Mouse (Mus musculus) erythroblast, embryonic 14.5 days (primary cell): ENCODE measurements at regions not wholly inside any gene's neighbourhood (a gene's known extent, or its start where the extent isn't known, plus 50 kb on each side); places are given as distances from the start of the nearest gene placed in this dataset.

Source experiments
- H3K27me3 ChIP-seq: 2 replicates; pipeline ENCODE4 v1.6.1; 2012; ENCODE audit warnings: inconsistent platforms; ENCODE audit not compliant: control insufficient read depth
- H3K36me3 ChIP-seq: 2 replicates; pipeline ENCODE4 v1.6.1; 2012; ENCODE audit warnings: mild to moderate bottlenecking, inconsistent platforms; ENCODE audit not compliant: control insufficient read depth
- H3K4me1 ChIP-seq: 2 replicates; pipeline ENCODE4 v1.6.1; 2012; ENCODE audit warnings: inconsistent platforms; ENCODE audit not compliant: control insufficient read depth
- H3K4me3 ChIP-seq: replicated peaks from 2 replicates; pipeline ENCODE3; 2012; ENCODE audit warnings: moderate library complexity, mild to moderate bottlenecking, inconsistent platforms
- H3K9me3 ChIP-seq: 2 replicates; pipeline ENCODE4 v1.6.1; 2012; ENCODE audit warnings: low read length, inconsistent platforms, mixed read lengths; ENCODE audit not compliant: control insufficient read depth
- GATA1 ChIP-seq: IDR thresholded peaks from 2 replicates; pipeline ENCODE4 v1.6.1; 2012; ENCODE audit warnings: low read length, inconsistent platforms, mixed read lengths
- TAL1 ChIP-seq: IDR thresholded peaks from 3 replicates; pipeline ENCODE4 v1.6.1; 2012; ENCODE audit warnings: low read length, inconsistent platforms, mixed read lengths

DNA sequence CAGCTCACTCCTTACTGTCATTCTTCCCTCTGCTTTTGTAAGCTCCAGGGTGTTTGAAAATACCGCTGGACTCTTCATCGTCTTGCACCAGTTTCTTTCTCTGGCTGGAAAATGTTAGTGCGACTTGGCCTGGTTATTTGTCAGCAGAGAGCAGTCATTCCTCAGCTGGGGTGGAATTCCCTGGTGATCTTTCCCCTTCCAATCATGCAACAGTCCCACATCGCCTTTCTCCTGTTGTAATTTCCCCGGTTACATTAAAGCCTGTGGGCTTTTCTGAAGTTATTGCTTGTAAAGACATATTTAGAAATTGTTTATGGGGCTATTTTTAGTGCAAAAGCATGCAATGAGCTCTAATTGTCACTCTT lies 216.8 kb upstream of the Map3k1 start:
- Histone ChIP-seq H3K4me3 (no peak overlapping the region), H3K36me3 (no peaks in the 10 kb centered on the region)
- TF ChIP-seq GATA1 = no peak
- no peak for TF ChIP-seq TAL1

DNA sequence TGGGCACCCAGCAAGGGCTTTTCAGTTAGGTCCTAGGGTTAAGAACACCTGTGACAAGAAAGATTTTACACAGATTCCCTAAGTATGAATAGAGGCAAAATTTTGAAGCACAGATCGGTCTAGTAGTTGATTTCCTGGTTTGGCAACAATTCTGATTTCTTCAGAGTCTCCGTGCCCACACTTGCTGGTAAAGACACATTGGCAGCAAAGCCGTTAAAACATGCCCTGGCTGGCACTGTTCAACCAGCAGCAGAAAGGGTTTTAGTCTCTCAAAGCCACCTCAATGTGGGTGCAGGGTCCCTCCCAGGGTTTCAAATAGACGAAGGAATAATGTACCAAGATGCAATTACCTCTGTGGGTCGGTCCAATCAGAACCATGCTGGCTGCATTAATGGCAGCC lies 218.9 kb upstream of the Map3k1 start:
- H3K4me3 ChIP-seq = no peak overlapping the region
- peaks cover 43% of the 10 kb centered on the region for H3K4me1 ChIP-seq
- TF ChIP-seq TAL1 = no peak
- no peak for TF ChIP-seq GATA1
- H3K9me3 ChIP-seq = no peaks in the 10 kb centered on the region
- H3K27me3 ChIP-seq = peaks cover 49% of the 10 kb centered on the region
- no peaks in the 10 kb centered on the region for H3K36me3 ChIP-seq

More for the DNA sequence above, 216.8 kb upstream of the Map3k1 start:
- no peaks in the 10 kb centered on the region for H3K9me3 ChIP-seq
- H3K4me1 ChIP-seq = peaks cover 43% of the 10 kb centered on the region
- peaks cover 30% of the 10 kb centered on the region for H3K27me3 ChIP-seq

DNA sequence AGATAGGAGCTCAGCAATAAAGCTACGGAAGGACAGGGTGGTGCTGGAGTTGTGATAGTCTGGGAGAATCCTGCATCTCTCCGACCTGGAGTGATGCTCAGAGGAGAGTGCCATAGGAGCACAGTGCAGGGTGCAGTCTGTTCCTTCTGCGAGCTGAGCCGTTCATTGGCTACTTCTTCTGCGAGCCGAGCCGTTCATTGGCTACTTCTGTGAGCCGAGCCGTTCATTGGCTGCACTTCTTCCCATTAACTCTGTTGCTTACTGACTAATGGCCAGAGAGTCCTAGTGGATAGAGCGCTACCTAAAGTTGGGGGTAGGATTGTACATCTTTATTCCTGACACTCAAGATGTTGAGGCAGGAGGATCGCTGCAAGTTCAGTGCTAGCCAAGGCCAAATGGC lies 222.3 kb upstream of the Map3k1 start:
- Histone ChIP-seq H3K27me3 (peaks cover 69% of the 10 kb centered on the region), H3K4me3 (no peak overlapping the region), H3K36me3 (no peaks in the 10 kb centered on the region), H3K9me3 (no peaks in the 10 kb centered on the region), H3K4me1 (peaks cover 12% of the 10 kb centered on the region)
- TF ChIP-seq TAL1 = no peak
- no peak for TF ChIP-seq GATA1

DNA sequence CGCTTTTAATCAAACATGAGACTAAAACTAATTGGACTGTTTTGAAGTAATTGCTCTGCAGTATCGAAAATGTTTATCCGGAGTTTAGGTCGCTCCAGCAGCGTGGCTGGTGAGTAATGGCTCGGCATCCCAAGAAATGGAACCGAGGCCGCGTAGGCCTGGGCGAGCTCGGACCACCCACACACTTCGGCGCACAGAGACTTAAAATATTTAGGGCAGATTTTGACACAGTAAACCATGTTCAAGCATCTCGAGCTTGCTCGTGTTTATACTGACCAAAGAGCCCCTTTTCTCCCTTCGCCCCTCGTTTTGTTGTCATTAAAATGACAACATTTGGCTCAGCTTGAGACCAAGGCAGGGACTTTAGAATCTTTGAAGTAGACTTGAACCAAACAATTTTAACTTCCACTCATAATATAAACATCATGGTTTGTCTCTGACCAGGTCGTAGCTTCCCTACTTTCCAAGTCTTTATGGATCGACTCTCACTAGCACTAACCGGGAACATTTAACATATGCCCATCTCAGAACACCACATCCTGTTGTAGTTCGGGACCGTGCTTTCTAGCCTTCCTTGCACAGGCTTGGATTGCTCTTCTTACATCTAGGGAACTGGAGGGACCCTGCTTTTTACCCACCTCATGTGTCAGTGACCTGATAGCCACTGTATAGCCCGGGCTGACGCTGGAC lies 223.0 kb upstream of the Map3k1 start:
- Histone ChIP-seq H3K4me3 (no peak overlapping the region), H3K36me3 (no peaks in the 10 kb centered on the region), H3K9me3 (no peaks in the 10 kb centered on the region), H3K4me1 (peaks cover 9% of the 10 kb centered on the region), H3K27me3 (peaks cover 76% of the 10 kb centered on the region)
- TF ChIP-seq GATA1 = no peak
- TF ChIP-seq TAL1 = no peak

DNA sequence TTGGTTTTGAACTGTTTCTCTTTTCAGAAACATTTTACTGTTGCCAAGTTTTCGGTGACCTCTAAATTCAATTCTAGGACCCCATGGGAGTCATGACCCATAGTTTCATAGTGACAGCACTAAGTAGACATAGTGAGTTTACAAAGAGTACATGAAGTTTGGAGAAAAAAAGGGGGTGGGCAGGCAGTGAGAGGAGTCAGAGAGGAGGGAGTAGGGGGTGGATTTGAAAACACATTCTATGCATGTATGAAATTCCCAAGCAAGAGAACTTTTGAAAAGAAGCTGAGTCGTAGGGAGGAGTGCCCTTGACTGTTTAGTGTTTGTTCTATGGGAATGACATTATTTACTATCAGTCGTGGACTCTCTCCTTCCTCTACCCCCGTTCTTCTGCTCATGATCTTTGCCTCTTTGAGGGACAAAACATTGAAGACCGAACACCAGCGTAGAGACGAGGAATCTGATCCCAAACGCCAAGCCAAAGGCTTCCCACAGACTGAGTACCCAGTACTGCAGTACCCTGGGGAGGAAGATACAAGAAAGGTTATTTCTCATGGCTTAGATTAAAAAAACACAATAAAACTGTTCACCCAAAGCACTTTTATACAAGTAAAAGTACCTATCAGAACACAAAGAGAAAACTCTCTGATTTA lies 229.1 kb upstream of the Map3k1 start:
- no peak overlapping the region for H3K4me3 ChIP-seq
- peaks cover 14% of the 10 kb centered on the region for H3K4me1 ChIP-seq
- H3K36me3 ChIP-seq = no peaks in the 10 kb centered on the region
- TF ChIP-seq TAL1 (no peak), GATA1 (no peak)
- no peaks in the 10 kb centered on the region for H3K9me3 ChIP-seq
- H3K27me3 ChIP-seq = peaks cover 65% of the 10 kb centered on the region

DNA sequence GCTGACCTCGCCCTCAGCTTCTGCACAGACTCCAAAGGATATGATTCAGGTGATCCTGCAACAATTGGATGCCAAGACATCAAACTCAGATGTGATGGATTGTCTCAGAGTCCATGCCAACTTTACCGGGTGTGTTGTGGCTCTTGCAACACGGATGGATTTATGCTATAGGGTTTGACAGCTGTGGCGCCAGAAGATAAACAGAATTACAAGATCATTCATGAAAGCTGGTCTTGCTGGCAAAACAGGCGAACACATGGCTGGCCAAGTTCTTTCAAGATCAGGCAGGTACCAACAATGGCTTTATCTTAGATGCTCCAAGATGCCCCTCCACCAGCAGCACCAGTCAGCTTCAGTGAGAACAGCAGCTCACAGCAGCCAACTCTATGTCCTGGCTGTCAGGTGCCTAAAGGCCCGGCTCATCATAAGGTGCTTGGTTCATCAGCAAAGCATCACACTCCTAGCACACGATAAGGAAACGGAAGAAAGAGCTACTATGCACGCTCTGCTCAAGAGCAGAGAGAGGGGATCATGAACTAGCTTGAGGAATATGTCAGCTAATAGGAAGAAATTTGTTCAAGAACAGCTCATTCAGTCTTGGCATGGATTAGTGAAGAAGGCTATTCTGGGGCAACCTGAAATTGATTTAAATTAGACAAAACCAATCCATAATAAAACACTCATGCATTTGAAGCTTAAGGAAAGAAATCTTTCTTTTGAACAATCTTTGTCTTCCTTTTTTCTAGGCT lies 229.9 kb upstream of the Map3k1 start:
- Histone ChIP-seq H3K36me3 (no peaks in the 10 kb centered on the region), H3K4me3 (no peak overlapping the region), H3K9me3 (no peaks in the 10 kb centered on the region), H3K4me1 (peaks cover 23% of the 10 kb centered on the region), H3K27me3 (peaks cover 61% of the 10 kb centered on the region)
- no peak for TF ChIP-seq TAL1
- TF ChIP-seq GATA1 = no peak

DNA sequence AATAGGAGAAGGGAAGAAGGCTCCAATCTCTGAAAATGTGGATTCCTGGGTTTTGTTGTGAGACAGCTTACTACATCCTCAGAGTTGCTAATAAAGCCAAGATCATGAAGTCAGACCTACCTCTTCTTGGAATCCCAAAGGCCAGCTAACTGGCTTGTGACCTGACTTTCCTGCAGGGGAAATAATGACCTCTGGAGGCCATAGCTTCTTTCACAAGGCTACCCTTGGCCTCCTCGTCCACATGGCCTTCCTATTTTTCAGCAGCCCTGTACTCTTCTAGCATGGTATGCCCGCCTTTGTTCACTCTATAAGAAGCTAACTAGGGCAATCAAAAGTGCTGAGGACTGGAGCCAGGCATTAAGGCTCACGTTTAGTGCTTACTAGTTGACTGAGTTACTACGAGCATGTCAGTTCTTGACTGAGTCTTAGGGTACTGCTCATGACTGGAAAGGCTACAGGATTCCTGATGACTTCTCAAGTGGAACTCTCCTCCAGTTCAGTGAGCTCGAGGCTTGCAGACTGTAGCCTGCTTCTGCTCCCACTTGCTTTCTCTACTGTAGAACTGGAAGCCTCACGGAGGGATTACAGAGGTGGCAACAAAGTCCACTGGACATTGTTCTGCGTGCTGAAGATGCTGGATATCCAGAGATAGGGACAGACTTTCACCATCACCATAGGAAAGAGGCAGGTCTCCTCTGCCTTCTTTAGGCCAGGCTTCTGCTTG lies 230.8 kb upstream of the Map3k1 start:
- Histone ChIP-seq H3K4me3 (no peak overlapping the region), H3K27me3 (peaks cover 56% of the 10 kb centered on the region), H3K36me3 (no peaks in the 10 kb centered on the region; the same call in 1 of the 2 replicates), H3K4me1 (peaks cover 31% of the 10 kb centered on the region), H3K9me3 (no peaks in the 10 kb centered on the region)
- TF ChIP-seq GATA1 (no peak), TAL1 (no peak)

DNA sequence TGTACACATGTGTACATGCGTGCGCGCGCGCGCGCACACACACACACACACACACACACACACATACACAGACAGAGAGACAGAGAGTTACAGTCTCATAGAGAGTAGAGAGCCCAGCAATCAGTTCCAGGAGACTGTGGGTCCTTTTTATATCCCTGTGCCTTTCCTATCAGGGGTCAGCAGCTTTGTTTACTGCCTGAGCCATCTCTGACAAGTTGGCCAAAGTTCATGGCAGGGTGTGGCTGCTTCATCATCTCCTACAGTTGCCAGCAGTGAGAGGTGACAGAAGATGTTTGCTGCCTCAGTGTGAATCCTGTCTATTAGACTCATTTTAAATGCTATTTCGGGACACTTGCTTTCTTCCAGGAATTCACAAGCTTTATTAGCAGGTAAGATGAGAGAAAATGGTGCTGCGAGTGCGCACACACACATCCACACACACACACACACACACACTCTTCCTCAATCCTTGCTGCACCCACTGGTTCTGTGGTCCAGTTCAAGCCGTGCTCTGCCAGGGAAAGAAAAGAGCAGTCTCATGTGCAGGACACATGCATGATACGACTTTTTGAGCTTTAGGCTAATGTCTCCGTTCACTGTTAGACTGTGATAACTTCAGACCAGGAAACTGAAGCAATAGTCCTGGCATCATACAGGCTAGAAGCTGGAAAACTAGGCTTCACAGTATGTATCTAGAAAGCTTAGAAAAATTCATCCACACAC lies 234.9 kb upstream of the Map3k1 start:
- peaks cover 14% of the 10 kb centered on the region for H3K36me3 ChIP-seq
- peaks cover 29% of the 10 kb centered on the region for H3K27me3 ChIP-seq
- peaks cover 10% of the 10 kb centered on the region for H3K9me3 ChIP-seq
- peaks cover 64% of the 10 kb centered on the region for H3K4me1 ChIP-seq
- H3K4me3 ChIP-seq = peak overlapping the region; percentile 10
- TF ChIP-seq TAL1 (peak; percentile 82), GATA1 (peak; percentile 71)
